Mouse (Mus musculus): ENCODE results near the gene Rapgef5. TPM values are rescaled to one million over a fixed set of nuclear protein-coding genes. Genes with fewer than 3 reads are reported as not detected.

Gene Rapgef5
- polyA plus RNA-seq, 1 experiment = 0.01 TPM

DNA sequence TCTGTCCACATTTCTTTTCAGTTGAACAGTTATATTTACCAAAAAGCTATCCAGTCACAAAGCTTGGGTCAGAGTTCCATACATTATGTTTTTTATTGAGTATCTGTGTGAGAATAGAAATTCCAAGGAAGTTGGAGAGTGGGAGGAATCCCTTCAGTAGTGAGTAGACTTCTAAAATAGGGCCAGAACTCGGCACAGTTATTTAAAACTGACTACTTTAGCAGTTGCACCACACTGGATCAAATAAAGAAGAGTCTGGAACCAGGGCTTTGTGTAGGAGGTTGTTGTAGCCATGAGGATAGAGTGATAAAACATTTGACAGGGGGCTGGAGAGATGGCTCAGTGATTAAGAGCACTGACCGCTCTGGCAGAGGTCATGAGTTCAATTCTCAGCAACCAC lies 129.5 kb downstream of the Rapgef5 start:
- H3K36me3 ChIP-seq (ENCODE audit: control insufficient read depth) = no peaks in the 10 kb centered on the region
- H3K4me3 ChIP-seq (replicated peaks) = no peak overlapping the region
- TF ChIP-seq GATA1 (IDR thresholded peaks at IDR 0.05; ENCODE audit: low read length) (no peak), TAL1 (IDR thresholded peaks at IDR 0.05; ENCODE audit: low read length) (no peak)
- H3K4me1 ChIP-seq (ENCODE audit: control insufficient read depth) = no peaks in the 10 kb centered on the region
- no peaks in the 10 kb centered on the region for H3K27me3 ChIP-seq (ENCODE audit: control insufficient read depth)
- H3K9me3 ChIP-seq (ENCODE audit: control insufficient read depth, low read length) = no peaks in the 10 kb centered on the region

DNA sequence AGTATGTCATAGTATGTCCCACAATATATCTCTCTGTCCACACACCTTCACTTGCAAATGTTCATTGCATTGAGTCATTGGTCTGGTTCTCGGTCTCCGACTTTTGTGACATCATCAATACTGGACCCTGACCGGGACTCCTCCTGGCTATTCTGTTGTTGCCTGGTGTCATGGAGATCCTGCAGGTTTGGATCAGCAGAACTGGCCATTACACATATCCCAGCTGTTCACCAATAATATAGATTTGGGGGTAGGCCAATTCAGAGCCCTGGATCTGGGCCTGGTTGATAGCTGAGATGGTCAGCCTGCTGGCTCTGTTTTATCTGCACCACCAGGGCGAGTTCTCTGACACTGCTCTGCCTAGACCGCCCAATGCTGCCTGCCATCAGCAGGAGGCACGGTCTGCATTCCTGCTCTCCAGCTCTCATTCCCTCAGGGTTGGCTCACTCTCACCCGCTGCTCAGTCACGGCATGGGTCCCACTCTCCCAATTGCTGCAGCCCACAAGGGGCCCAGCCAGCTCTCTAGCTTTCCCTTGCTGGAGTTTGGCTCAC lies 137.7 kb downstream of the Rapgef5 start:
- Histone ChIP-seq H3K27me3 (ENCODE audit: control insufficient read depth) (no peaks in the 10 kb centered on the region), H3K4me3 (replicated peaks) (no peak overlapping the region), H3K36me3 (ENCODE audit: control insufficient read depth) (no peaks in the 10 kb centered on the region), H3K4me1 (ENCODE audit: control insufficient read depth) (no peaks in the 10 kb centered on the region), H3K9me3 (ENCODE audit: control insufficient read depth, low read length) (no peaks in the 10 kb centered on the region)
- no peak for TF ChIP-seq TAL1 (IDR thresholded peaks at IDR 0.05; ENCODE audit: low read length)
- TF ChIP-seq GATA1 (IDR thresholded peaks at IDR 0.05; ENCODE audit: low read length) = no peak

DNA sequence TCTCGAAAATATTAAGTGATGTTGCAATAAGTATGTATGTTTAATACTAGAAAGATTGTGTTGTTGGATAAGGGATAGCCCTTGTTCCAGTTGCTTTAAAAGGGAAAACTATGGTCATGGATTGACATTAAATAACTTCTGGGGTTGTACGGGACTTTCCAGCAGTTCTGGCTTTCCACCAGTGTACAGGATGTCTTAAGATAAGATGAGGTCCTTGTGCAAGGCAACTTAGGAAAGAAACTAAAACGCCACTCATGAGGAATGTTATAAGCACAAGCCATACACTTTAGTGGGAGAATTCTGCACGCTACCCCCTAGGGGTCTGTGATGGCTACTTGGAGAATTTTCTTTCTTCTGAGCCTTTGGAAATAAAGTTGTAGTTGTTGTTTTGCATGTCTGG lies 140.7 kb downstream of the Rapgef5 start:
- TF ChIP-seq GATA1 (IDR thresholded peaks at IDR 0.05; ENCODE audit: low read length) (no peak), TAL1 (IDR thresholded peaks at IDR 0.05; ENCODE audit: low read length) (no peak)
- H3K36me3 ChIP-seq (ENCODE audit: control insufficient read depth) = no peaks in the 10 kb centered on the region
- no peaks in the 10 kb centered on the region for H3K4me1 ChIP-seq (ENCODE audit: control insufficient read depth)
- H3K27me3 ChIP-seq (ENCODE audit: control insufficient read depth) = no peaks in the 10 kb centered on the region
- no peaks in the 10 kb centered on the region for H3K9me3 ChIP-seq (ENCODE audit: control insufficient read depth, low read length)
- no peak overlapping the region for H3K4me3 ChIP-seq (replicated peaks)

DNA sequence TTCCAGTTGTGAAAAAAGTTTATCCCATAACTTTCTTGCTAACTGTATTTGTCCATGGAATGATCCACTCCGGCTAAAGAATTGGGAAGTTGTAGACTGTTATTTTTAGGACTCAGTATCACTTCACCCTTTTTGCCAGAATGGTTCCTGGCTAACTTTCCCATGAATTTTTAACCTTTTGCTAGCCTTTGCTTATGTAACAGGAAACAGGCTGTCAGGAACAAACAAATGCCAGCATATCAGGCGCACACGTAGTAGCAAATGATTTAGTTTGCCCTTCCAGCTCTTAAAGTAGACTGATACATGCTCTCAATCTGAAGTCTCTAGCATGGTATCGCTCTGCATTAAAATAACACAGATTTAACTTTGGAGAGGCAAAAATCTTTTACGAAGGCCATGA lies 141.5 kb downstream of the Rapgef5 start:
- no peak overlapping the region for H3K4me3 ChIP-seq (replicated peaks)
- no peaks in the 10 kb centered on the region for H3K36me3 ChIP-seq (ENCODE audit: control insufficient read depth)
- no peaks in the 10 kb centered on the region for H3K27me3 ChIP-seq (ENCODE audit: control insufficient read depth)
- TF ChIP-seq TAL1 (IDR thresholded peaks at IDR 0.05; ENCODE audit: low read length) (no peak), GATA1 (IDR thresholded peaks at IDR 0.05; ENCODE audit: low read length) (no peak)
- no peaks in the 10 kb centered on the region for H3K9me3 ChIP-seq (ENCODE audit: control insufficient read depth, low read length)
- no peaks in the 10 kb centered on the region for H3K4me1 ChIP-seq (ENCODE audit: control insufficient read depth)

DNA sequence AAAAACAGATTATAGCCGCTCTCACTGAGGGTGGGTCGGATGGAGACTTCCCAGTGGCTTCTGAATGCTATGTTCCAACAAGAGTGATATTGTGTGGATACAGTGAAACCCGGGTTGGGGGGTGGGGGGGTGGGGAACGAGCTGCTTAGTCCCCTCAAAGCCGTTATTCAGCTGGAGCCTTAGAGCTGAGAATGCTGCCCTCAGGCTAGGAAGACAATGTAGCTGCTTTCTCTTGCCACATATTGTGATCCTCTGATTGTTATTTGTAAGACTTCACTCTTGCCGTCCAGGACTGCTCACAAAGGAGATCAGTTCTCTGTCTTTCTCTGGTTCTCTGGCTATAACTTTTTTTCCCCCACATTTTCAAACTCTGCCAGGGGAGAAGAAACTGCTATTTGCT lies 142.5 kb downstream of the Rapgef5 start:
- H3K4me3 ChIP-seq (replicated peaks) = no peak overlapping the region
- no peaks in the 10 kb centered on the region for H3K9me3 ChIP-seq (ENCODE audit: control insufficient read depth, low read length)
- no peaks in the 10 kb centered on the region for H3K36me3 ChIP-seq (ENCODE audit: control insufficient read depth)
- TF ChIP-seq GATA1 (IDR thresholded peaks at IDR 0.05; ENCODE audit: low read length) (no peak), TAL1 (IDR thresholded peaks at IDR 0.05; ENCODE audit: low read length) (no peak)
- no peaks in the 10 kb centered on the region for H3K4me1 ChIP-seq (ENCODE audit: control insufficient read depth)
- H3K27me3 ChIP-seq (ENCODE audit: control insufficient read depth) = no peaks in the 10 kb centered on the region

DNA sequence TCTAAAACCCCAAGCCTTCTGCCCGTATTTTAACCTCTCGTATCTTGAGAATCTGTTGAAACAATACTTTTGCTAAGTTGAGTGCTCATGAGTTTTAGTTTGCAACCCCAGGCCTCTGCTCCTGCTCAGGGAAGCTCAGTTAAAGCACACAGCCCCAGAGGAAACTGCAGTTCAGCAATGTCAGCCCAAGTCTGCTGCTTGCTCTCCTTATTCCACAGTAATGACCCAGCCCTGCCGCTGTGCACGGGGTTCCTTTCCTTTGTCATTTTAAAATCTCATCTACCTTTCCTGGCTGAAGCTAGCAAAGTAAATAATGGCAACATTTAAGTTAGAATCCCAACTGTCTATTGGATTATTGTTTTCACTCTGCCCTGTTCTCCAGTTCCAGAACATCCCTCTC lies 144.1 kb downstream of the Rapgef5 start:
- Histone ChIP-seq H3K27me3 (ENCODE audit: control insufficient read depth) (no peaks in the 10 kb centered on the region), H3K4me3 (replicated peaks) (no peak overlapping the region), H3K9me3 (ENCODE audit: control insufficient read depth, low read length) (no peaks in the 10 kb centered on the region), H3K36me3 (ENCODE audit: control insufficient read depth) (no peaks in the 10 kb centered on the region), H3K4me1 (ENCODE audit: control insufficient read depth) (no peaks in the 10 kb centered on the region)
- TF ChIP-seq TAL1 (IDR thresholded peaks at IDR 0.05; ENCODE audit: low read length) (no peak), GATA1 (IDR thresholded peaks at IDR 0.05; ENCODE audit: low read length) (no peak)

DNA sequence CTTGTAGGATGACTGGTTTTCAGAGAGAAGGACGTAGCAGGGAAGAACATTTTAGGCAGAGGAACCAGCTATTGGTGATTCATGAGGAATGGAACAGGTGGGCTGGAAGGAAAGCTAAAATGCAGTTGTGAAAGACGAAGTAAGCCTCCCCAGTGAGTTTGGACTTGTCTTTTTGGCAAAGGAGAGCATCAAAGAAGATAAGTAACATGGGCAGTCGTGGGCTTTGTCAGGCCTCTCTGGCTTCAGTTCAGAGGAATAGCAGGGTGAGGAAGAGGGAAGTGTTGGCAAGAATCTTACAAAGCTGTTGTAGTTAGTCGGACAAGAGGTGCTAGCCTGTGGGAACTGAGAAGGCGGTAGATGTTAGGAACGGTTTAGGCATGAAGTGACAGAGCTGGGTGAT lies 145.6 kb downstream of the Rapgef5 start:
- TF ChIP-seq TAL1 (IDR thresholded peaks at IDR 0.05; ENCODE audit: low read length) (no peak), GATA1 (IDR thresholded peaks at IDR 0.05; ENCODE audit: low read length) (no peak)
- Histone ChIP-seq H3K36me3 (ENCODE audit: control insufficient read depth) (no peaks in the 10 kb centered on the region), H3K4me1 (ENCODE audit: control insufficient read depth) (no peaks in the 10 kb centered on the region)

DNA sequence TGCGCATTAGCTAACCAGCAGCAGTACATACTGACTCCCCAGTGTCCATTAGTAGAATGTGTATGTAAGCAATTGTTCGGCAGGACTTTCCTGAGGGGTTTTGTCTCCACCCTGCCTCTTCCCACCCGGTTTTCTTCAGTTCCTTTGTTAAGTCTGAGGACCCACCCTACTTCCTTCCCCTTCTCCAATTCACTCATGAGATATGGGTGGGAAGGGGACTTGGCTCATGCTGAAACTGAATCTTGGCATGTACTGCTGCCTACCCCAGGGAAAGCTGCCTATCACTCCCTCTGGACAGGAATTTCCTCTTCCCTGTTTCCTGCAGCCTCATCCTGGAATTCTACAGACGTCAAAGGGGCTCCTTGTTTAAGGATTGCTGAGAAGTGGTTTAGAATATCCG lies 147.4 kb downstream of the Rapgef5 start:
- Histone ChIP-seq H3K27me3 (ENCODE audit: control insufficient read depth) (no peaks in the 10 kb centered on the region), H3K4me1 (ENCODE audit: control insufficient read depth) (no peaks in the 10 kb centered on the region), H3K36me3 (ENCODE audit: control insufficient read depth) (no peaks in the 10 kb centered on the region), H3K9me3 (ENCODE audit: control insufficient read depth, low read length) (no peaks in the 10 kb centered on the region), H3K4me3 (replicated peaks) (no peak overlapping the region)
- no peak for TF ChIP-seq TAL1 (IDR thresholded peaks at IDR 0.05; ENCODE audit: low read length)
- TF ChIP-seq GATA1 (IDR thresholded peaks at IDR 0.05; ENCODE audit: low read length) = no peak

More for the DNA sequence above, 145.6 kb downstream of the Rapgef5 start:
- Histone ChIP-seq H3K4me3 (replicated peaks) (no peak overlapping the region), H3K27me3 (ENCODE audit: control insufficient read depth) (no peaks in the 10 kb centered on the region), H3K9me3 (ENCODE audit: control insufficient read depth, low read length) (no peaks in the 10 kb centered on the region)

DNA sequence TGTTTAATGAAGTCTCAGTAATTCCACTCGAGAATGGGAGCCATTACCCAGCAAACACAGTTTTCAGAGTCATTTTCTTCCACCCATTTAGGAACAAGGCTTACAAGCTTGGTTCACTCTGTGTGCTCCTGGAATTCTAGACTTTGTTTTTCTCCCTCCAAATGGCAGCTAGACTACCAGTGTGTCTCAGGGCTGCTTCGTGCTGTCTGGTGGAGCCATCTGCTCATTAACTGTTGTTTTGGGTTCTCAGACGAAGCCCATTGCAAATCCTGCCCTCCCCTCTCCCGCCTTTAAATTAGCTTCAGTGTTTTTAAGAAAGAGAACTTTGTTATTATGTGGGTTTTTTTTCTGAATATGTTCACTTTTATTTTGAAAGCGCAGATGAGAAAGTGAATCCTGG lies 148.4 kb downstream of the Rapgef5 start:
- TF ChIP-seq GATA1 (IDR thresholded peaks at IDR 0.05; ENCODE audit: low read length) (no peak), TAL1 (IDR thresholded peaks at IDR 0.05; ENCODE audit: low read length) (no peak)
- Histone ChIP-seq H3K27me3 (ENCODE audit: control insufficient read depth) (no peaks in the 10 kb centered on the region), H3K36me3 (ENCODE audit: control insufficient read depth) (no peaks in the 10 kb centered on the region), H3K4me1 (ENCODE audit: control insufficient read depth) (no peaks in the 10 kb centered on the region), H3K4me3 (replicated peaks) (no peak overlapping the region), H3K9me3 (ENCODE audit: control insufficient read depth, low read length) (no peaks in the 10 kb centered on the region)

DNA sequence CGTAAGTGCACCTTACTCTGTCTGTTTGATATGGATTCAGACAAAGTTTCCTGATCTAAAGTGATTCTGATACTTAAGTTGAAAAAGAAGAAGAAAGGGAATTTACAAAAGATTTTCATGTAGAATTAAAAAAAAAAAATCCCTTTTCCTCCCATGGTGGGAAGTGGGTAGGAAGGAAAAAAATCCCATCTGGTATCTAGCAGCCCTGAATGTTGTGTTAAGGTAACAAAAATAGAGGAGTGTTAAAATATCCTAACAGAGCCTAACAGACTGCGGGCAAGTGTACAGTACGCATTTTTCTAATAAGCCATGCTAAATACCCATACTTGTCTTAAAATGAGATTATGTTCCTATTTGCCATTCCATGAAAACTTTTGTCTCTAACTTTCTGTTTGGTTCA lies 150.1 kb downstream of the Rapgef5 start:
- no peaks in the 10 kb centered on the region for H3K9me3 ChIP-seq (ENCODE audit: control insufficient read depth, low read length)
- no peak overlapping the region for H3K4me3 ChIP-seq (replicated peaks)

More for the DNA sequence above, 150.1 kb downstream of the Rapgef5 start:
- Histone ChIP-seq H3K4me1 (ENCODE audit: control insufficient read depth) (no peaks in the 10 kb centered on the region), H3K36me3 (ENCODE audit: control insufficient read depth) (no peaks in the 10 kb centered on the region), H3K27me3 (ENCODE audit: control insufficient read depth) (no peaks in the 10 kb centered on the region)
- TF ChIP-seq GATA1 (IDR thresholded peaks at IDR 0.05; ENCODE audit: low read length) (no peak), TAL1 (IDR thresholded peaks at IDR 0.05; ENCODE audit: low read length) (no peak)
